Mouse (Mus musculus) ZHBTc4 (cell line): ENCODE measurements around the gene Nop56.
A peak's percentile ranks its signal among the peaks of the same experiment; 100 is the strongest.

ENCODE experiments used
- DNase-seq: peaks from one replicate; pipeline ENCODE4 v3.0.0-alpha.2; 2011; ENCODE audit warnings: low read depth, low spot score

Nop56 gene

DNA sequence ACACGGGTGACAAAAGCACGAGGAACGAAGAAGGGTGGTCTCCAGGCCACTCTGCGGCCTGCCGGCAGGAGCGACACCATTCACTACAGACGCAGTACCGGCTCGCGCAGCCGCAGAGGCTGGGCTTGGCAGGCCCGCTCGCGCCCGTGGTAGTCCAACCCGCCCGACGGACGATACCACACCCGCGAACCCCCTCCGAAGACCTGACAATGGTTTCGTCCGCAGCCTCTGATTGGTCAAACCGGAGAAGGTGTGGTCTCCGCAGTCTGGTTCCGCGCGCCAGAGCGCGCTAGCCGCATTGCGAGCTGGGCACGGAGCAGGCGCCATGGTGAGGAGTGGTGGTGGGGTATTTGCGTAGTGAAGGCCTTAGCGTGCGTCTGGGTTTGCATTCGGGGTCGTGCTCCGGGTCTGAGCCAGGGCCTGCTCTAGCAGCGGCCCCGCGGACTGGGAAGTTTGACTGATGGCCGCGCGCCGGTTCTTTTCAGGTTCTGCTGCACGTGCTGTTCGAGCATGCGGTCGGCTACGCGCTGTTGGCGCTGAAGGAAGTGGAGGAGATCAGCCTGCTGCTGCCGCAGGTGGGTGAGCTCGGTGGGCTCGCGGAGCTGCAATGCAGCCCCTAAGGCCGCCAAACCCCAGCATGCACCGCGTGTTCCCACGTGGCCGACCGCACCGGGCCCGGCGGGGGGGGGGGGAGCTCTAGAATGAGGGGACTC is at the start of gene Nop56:
TSS of gene Nop56 (plus strand) at position 282 of the 713 bp plus-strand sequence.
- peak; percentile 97 for DNase-seq

DNA sequence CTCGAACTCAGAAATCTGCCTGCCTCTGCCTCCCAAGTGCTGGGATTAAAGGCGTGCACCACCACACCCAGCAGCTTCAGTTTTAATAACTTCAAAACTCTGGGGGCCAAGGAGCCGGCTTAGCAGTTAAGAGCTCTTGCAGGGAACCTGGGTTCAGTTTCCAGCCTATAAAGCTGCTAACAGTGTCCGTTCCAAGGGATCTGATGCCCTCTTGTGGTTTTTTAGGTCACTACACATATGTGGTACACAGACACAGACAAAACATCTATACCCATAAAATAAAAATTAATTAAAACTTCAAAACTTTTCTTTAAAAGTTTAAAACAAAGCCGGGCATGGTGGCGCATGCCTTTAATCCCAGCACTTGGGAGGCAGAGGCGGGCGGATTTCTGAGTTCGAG is 27.3 kb upstream of the Nop56 start:
- peak; percentile 66 for DNase-seq

DNA sequence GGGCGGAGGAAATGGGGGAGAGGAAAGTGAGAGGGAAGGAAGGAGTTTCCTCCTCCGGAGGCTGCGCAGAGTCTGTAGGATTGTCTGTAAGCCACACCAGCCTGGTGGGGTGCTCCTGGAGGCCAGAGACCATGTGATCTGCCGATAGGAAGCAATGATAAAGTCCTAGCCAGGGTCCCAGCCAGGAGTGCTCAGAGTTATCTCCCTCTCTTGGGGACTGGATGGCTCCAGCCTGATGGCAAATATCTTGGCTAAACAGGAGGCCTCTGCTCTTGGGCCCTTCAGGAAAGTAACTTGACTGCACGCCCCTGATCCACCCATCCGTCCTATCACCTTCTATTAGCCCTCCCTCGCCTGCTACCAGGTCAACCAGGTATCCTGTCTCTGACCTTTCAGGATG is 26.0 kb upstream of the Nop56 start:
- no peak for DNase-seq

DNA sequence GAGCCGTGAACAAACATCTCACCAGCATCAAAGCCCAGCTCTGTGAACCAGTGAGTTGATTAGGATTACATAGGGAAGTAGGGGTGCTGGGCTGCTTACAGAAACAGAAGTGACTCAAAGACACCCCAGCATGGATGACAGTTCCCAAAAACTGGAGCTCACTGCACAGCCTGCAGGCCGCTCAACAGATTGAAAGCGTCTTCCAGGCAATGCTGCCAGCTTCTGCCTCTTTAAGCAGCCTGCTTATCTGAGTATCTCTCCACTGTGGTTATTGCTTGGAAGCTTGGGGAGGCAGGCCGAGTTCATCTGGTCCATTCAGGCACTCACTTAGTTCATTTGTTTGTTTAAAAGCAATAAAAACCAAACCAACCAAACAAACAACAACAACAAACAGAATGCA is 17.5 kb upstream of the Nop56 start:
- no peak for DNase-seq

DNA sequence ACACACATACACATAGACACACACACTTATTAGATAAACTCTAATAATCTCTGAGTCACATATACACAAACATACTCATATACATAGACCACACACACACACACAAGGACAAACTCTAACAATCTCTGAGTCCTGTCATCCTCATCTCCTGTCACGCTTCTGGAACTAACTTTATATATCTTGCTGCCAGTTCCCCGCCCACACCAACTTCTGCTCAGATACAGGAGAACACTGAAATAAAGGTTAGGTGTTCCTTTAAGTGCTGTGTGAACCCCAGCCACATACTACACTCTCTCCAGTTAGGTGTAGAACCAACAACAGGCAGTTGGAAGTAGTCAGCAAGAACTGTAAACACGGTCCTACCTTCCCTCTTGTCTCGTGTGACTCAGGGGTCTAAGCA is 13.4 kb upstream of the Nop56 start:
- no peak for DNase-seq

DNA sequence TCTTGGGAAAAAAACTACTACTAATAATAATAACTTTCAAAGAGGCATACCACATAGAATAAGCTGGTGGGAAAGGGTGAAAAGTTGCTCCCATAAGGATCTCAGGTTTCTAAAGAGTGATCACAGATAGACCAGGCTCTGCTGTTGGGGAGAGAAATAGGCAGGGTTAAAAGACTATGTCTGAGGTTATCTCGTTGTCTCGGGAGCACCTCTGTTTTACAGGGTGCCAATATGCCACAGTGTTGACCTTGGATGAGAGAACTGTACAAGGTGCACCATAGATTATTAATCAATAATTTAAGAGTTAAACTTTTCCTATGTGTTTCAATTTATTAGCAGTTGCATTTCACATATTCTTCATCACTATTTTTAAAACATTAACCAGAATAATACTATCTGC is 12.3 kb upstream of the Nop56 start:
- DNase-seq = no peak

DNA sequence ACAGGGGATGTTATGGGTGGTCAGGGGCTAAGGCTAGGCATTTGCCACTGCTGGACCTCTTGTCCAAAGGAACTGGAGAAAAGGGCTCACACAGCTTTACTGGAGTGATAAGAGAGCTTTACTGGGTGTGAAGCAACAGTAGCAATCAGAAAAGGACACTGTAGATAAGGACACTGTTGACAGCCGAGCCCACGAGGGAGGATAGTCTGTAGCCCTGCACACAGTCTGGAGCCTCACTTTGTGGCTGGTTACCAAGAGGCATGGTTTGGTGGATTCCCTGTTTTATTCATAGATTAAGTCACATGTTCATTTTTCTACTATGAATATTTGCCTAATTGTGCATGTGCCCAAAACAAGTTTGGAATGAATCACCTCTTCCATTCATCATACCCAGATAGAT is 11.8 kb upstream of the Nop56 start:
- DNase-seq = no peak

DNA sequence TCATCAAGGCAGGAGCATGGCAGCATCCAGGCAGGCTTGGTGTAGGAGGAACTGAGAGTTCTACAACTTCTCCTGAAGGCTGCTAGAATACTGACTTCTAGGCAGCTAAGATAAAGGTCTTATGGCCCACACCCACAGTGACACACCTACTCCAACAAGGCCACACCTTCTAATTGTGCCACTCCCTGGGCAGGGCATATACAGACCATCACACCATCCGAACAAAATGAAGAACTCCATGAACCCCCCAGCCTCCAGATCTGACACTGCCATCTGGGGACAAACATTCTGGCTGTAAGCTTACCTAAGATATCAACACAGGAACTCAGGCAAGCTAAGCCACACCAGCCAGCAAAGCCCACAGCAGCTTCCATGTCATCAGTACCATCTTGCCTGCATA is 8.7 kb upstream of the Nop56 start:
- no peak for DNase-seq

DNA sequence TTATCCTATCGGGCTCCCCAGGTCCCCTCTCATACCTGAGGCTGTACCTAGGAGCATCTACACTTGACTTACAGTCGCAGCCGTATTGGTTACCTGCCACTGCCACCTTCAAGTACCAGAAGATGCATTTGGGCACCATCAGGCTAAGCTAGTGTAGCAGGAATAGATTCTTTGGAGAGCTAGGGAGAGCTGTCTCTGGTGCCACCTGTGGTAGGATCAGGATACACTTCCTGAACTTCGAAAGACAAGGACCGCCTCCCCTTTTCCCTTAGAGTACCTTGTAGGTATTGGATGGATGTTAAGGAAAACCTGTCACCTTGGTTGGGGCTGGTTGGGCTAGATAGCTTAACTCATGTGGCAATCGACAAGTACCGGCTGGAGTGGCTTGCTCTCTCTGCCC is 6.2 kb upstream of the Nop56 start:
- peak; percentile 26 for DNase-seq

DNA sequence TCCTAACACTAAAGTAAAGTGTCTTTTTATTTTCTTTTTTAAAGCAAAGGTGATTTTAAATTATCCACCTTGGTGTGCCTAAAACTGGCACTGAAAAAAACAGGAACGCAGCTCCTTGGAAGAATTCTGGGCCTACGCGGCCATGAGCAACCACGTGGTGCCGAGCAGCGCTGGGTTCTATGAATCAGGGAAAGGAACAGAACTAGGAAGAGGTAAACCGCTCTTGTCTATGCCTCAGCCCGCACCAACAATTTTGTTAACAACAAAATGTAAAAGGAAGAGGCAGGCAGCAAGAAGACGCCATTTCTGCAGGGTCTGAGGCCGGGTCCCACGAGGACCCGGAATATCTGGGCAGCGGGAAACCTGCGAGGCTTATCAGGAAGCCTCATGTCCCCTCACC is 498 bp upstream of the Nop56 start:
- DNase-seq = no peak

DNA sequence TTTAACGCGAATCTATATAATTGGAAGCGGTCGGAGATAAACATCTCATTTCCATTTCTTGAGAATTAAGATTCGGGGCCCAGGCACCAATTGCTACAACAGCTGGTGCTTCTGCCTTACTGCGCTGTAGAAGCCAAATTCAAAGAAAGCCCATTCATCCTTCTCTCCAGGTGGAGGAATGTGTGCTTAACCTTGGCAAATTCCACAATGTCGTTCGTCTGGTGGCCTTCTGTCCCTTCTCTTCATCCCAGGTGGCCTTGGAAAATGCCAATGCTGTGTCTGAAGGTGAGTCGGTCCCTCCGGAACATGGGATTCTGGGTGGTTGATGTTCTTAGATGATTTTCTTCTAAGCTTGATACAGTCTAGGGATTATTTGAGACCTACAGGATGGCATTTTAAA is 632 bp downstream of the Nop56 start:
- no peak for DNase-seq

DNA sequence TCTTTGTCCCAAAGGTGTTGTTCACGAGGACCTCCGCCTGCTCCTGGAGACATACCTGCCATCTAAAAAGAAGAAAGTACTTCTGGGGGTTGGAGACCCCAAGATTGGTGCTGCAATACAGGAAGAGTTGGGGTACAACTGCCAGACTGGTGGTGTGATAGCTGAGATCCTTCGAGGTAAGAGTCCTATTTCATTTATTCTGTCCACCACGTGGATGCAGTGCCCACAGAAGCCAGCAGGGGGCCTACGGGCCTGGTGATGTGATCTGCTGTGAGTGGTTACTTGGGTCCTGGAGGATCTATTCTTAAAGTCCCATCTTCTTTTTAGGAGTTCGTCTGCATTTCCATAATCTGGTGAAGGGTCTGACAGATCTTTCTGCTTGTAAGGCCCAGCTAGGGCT is 1.4 kb downstream of the Nop56 start:
- DNase-seq = peak; percentile 94

DNA sequence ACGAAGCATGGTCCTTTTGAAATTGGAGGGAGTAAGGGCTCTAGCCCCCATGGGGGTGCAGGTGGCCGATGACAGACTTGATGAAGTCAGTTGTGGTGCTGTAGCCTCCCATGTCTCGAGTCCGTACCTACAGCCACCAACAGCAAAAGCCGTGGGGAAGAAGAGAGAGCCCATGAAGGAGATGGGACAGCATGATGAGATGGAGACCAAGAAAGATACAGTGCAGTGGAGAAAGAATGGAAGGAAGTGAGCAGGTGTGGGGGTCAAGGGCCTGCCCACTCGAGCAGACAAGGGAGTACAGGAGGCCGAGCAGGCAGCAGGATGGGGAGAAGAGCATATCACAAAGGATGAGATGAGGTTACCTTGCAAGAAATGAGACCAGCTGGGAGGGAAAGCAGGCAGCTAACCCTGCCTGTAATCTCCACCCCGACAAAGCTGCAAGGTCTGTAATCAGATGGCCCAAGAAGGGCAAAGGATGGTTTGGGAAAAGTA is 5.4 kb downstream of the Nop56 start:
- peak; percentile 65 for DNase-seq

DNA sequence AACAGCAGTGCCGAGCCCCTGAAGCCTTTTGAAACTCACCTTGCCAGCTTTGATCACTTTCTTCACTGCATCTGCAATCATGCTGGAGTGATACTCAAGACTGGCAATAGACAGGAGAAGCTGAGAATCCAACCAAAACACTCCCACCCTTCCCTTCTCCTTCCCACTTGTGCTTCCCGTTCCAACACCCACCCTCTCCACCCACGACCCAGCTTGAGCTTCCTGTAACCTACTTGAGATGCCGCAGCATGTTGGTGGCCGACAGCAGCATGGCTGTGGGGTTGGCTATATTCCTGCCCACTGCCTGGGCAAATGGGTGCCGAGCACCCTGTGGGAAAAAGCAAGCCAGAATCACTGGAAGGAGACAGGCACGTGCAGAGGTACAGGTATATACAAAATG is 6.0 kb downstream of the Nop56 start:
- DNase-seq = peak; percentile 42

DNA sequence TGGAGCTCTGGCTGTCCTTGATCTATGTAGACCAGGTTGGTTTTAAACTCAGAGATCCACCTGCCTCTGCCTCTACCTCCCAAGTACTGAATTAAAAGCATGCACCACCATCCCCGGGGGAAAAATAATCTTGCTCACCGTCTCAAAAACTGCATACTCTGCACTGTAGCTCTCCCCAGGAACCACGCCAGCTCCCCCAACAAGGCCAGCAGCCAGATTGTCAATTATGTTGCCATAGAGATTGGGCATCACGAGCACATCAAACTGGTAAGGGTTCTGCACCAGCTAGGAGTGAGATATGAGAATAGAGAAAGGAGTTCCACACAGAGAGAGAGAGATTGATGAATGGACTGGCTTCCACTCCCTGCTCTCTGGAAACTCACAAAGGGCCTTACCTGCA is 6.6 kb downstream of the Nop56 start:
- no peak for DNase-seq

DNA sequence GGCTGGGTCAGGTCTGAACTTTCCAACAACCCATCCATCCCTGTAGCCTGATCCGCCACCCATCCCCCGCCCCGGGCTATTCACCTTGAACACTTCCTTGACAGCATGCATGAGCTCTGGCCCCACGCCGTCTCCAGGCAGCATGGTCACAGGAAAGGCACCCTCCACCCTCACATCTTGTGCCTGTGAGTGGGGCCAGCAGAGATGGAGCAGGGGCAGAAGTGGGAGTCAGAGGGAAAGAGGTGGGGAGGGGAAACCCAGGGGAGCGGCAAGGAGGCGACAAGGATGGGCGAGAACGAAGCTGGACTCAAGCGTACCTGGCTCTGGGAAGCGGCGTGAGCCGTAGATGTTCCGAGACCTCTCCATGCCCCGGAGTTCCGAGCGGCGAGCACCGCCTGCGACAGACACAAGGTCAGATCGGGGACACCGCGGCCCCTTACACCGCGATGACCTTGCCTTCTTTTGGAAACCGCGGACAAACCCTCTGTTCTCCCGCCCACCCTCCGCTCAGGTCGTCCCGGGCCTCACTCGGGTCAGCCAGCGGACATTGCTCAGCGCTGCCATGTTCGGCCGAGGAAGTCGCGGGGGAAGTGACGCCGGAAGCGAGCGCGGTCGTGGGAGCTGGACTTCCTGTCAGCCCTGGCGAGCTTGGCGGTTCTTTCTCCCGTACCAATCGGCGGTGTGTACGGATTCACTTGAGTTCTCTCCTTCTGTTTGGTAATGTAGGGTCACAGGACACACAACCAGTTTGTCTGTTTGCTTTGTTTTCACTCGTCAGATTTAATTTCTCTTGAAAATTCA is 9.8 kb downstream of the Nop56 start, which contains the start of gene Idh3b:
TSS of gene Idh3b (minus strand) at position 694 of the 801 bp plus-strand sequence.
- DNase-seq = peak; percentile 90

DNA sequence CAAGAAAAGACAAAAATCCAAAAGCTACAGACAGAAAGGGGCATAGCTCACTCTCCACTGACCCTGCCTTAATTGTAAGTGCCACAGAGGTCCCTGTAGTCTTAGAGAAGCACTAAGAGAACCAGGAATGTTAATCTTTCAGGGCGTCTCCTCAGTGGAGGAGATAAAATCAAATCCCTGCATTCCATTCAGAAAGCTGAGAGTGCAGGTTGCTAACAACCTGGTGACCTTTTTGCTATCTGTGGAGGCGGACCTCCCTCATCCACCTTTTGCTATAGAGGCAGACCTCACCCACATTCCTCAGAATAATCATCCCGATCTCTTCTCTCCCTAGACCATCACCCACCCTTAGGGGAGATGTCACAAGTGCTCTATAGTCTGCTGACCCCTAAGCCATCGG is 14.9 kb downstream of the Nop56 start:
- DNase-seq = peak; percentile 85

DNA sequence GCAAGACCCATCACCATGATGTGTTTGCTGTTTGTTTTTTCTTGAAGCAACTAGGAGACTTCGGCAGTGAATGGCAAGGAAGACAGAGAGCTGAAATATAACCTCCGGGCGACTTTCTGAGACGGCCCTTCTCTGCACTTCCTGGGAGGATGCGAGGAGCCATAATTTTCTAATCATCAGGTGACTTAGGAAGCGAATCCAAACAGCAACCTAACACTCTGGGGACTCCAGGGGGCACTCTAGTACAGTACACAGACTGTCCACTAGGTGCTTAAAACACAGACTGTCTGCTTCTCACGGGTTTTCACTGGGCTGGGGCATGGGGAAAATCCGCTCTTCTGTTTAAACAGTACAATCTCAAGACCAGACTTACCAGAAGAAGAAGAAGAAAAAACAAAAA is 17.2 kb downstream of the Nop56 start:
- DNase-seq = peak; percentile 88

DNA sequence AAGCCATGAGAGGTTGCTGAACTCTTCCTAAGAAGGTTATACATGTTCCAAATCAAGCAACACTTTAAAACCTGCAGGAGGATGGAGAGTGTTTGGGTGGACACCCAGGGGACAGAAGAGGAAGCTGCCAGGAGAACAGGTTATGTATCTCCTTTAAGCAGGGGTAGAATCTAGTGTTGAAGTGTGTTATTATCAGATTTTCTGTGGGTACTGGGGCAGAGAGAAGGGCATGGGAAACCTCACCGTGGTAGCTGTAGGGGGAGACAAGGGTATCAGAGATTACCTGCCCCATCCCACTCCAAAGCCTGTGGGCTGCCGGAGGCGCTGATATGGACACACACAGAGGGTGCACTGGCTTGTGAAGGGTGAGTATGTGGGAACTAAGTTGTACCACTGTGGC is 18.8 kb downstream of the Nop56 start:
- DNase-seq = no peak

DNA sequence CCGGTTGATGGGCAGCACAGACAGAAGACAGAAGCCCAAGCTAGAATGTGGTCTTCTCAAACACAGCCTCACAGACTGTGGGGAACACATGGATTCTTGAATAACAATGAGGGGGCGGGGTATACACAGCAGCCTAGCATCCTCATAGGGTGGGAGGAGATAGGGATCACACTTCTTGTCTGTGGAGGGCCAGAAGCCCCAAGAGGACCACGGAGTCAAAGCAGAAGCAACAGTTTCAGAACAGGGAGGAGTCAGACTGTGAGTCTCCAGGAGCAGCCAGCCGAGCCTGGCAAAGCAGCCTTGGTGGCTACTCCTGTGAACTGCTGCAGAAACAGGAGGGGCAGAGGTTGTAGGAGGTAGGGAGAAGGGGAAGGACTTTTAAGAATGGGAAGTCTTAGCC is 19.3 kb downstream of the Nop56 start:
- DNase-seq = peak; percentile 56

DNA sequence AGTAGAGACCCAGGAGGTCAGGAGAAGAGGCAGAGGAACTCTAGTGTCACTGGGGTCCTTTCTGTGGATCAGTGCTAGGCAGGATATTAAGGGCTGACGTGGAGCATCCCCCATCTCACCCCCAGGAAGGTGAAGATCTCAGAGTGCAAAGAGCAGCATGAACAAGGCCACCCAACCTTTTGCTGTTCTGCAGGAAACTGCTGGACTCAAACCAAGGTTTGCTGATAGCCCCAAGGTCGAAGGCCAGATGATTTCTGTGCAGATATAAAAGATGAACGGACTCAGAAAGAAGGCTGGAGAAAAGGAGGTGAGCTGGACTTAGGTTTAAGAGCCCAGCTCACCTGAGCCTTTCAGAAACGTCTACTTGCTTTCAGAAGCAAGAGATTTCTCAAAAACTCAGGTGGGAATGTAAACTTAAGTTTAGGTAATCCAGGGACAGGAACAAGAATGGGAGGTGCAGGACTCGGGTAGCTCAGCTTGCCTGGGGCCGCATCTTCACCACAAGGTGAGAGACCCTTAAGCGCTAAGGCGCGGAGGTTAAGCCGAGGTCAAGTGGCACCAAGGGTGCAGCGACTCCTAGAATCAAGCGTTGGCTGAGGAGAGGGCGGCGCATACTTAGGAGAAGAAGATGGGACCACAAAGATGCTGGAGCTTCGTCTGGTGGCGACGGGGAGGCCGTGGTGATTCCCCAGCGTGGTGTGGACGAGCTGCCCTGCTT is 20.1 kb downstream of the Nop56 start:
- DNase-seq = peak; percentile 60

DNA sequence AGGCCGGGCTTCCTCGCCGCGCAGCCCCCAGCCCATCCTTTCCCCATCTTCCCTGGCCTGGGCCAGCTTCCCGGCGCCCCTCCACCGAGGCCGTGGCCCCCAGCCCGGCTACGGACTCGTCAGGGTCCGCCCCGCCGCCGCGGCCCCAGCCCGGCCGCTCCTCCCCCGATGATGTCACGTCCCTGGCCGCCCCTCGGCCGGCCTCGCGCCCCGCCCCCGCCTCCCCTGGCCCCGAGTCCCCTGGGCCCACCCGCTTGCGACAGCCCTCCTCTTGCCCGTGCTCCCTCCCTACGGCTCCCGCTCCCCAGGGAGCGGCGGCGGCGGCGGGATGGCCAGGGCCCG is 20.7 kb downstream of the Nop56 start, which contains the start of gene Ebf4:
TSS of gene Ebf4 (plus strand) at position 234 of the 342 bp plus-strand sequence.
- DNase-seq = peak; percentile 61
